Mouse (Mus musculus): Measurements from ENCODE around the gene Pex11g.

Gene Pex11g

DNA sequence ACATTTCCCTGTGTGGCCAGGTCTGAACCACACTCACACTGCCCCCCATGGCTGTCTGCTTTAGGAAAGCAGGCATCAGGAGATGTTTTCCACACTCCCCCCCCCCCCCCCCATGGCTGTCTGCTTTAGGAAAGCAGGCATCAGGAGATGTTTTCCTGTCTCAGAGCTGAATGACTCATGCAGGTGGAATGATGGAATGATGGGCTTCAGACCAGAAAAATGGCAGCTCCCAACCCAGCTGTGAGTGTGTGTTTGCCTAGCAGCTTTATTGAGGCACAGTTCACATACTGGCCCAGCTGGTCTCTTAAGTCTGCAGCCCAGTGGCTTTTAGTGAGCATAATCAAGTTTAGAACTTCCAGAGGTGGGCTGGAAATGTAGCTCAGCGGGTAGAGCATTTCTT lies 49.4 kb downstream of the Pex11g start:
- in situ Hi-C loops (cut with MboI; ENCODE audit: low sequenced_read_pairs), result no loop called here

GRCm38 (mm10) chr8:3417455-3417854 lies 50.0 kb downstream of the Pex11g start:
- in situ Hi-C loops (cut with MboI; ENCODE audit: low sequenced_read_pairs), result no loop called here

DNA sequence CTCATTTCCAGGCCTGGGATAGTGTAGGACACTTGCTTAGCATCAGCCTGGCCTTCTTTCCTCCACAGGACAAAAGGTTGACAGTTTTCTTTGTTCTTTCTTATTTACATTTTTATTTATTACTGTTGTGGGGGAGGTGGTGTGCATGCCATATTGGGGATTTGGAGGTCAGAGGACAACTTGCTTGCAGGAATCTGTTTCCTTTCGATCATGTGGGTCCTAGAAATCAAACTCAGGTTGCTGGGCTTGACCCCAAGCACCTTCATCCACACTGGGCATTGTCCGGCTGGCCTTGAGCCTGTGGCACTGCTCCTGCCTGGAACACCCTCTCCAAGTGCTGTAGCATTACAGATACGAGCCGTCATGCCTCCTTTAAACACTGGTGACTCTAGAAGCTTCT lies 50.6 kb downstream of the Pex11g start:
- in situ Hi-C loops (cut with MboI; ENCODE audit: low sequenced_read_pairs), result no loop called here

DNA sequence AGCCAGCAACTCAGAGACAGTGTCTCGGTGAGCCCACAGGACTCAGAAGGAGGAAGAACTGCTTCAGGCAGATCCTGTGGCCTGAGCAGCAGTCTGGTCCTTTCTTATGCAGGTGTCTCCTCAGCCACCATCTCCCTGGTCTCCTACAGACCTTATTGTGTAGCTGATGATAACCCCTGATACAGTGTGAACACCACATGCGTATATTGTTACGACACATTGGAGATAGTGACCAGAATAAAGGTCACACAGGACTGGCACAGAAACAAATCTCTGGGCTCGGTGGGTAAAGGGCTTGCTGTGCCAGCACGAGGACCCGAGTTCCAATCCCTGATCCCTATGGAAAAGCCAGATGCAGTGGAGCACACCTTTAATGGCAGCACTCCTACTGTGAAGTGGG lies 51.8 kb downstream of the Pex11g start:
- in situ Hi-C loops (cut with MboI; ENCODE audit: low sequenced_read_pairs), result no loop called here

DNA sequence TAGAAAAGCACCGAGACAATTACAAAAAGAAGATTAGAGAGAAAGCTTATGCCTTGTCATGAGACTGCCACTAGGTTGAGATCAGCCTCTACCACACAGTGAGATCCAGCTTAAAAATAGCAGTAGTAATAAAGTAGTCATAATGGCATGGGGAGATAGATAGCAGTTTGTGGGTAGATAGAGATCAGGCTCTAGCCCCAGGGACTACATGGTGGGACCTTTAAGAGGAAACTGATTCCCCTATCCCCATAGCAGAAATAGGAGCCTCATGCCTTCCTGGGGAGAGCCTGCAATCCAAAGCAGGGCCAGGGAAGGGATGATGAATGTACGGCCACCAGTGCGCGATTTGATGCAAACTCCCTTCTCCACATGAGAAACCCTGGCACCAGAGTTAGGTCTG lies 52.2 kb downstream of the Pex11g start:
- in situ Hi-C loops (cut with MboI; ENCODE audit: low sequenced_read_pairs), result no loop called here

DNA sequence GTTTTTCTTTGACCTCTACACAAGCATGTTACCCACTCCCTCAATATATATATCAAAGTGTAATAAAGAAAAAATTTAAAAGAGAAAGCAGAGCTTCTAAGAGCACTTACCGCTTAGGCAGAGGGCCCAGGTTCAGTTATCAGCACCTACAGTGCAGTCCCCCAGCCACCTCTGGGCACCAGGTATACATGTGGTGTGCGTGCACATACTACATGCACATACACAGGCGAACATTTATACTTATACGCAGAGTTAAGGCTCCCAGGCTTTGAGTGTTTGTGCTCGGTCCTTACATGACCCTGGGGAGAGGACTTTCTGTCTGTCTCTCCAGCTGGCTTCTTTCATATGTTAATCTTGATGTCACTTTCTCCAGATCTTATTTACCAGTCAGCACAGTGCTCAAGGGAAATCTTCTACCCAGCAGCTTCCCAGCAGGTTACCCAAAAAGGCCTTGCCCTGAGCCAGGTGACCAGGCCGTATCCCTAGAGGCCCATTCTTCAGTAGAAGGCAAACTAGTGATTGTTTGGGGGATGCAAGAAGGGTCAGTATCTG lies 52.8 kb downstream of the Pex11g start:
- in situ Hi-C loops (cut with MboI; ENCODE audit: low sequenced_read_pairs), result no loop called here

- in situ Hi-C loops (cut with MboI; ENCODE audit: low sequenced_read_pairs), result no loop called here
These were observed 54.7 kb downstream of the Pex11g start for GRCm38 (mm10) chr8:3412816-3413215.

DNA sequence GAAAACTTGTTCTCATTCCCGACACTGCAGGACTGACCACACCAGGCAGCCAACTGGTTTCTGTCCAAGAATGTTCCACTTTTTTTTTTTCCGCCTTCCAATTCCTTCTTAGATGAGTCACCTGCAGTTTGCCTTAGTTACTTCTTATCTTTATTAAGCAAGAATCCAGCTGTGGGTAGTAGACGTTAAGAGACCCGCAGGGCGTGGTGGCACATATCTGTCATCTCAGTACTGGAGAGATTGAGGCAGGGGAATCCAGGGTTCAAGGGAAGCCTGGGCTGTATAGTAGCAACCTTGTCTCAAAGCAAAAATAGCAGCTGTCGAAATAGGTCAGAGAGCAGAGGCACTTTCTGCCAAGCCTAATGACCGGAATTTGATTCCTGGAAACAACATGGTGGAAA lies 55.6 kb downstream of the Pex11g start:
- in situ Hi-C loops (cut with MboI; ENCODE audit: low sequenced_read_pairs), result no loop called here

DNA sequence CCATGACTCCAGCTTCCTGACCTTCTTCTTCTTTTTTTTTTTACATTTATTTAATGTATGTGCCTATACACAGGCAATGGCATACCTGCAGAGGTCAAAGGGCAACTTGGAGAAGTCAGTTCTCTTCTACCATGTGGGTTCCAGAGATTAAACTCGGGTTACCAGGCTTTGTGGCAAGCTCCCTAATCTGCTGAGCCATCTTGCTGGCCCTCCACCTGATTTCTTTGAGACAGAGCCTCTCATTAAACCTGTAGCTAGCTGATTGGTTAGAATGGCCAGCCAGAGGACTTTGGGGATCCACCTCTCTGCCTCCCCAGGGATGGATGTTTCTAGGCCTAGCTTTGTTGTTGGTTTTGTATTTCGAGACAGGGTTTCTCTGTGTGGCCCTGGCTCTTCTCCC lies 56.4 kb downstream of the Pex11g start:
- in situ Hi-C loops (cut with MboI; ENCODE audit: low sequenced_read_pairs), result no loop called here

DNA sequence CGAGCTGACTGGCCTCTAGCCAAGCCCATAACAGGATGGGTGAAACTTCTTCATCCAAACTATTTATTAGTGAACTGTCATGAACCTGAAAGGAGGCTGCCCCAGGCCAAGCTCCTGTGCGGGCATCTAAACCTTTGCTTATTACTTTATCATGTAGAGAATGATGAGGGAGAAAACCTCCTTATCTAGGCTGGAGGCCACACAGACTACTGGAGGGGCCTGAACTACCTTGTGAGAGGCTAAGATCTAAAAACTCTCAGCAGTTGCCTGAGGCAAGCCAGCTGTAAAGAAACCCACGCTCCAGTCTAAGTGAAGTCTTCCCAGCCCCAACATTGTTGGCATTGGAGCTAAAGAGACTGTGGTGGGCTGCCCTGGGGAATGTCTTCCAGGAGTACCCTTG lies 60.1 kb downstream of the Pex11g start:
- in situ Hi-C loops (cut with MboI; ENCODE audit: low sequenced_read_pairs), result no loop called here

Data from CH12F3 (cell line).